Mouse (Mus musculus): ENCODE measurements around the gene Gm17617.
"Not testable (repeated sequence)": the region's sequence is repeated elsewhere in the genome, so short reads cannot be mapped to it uniquely, and the experiment has no call there.

Gene Gm17617

DNA sequence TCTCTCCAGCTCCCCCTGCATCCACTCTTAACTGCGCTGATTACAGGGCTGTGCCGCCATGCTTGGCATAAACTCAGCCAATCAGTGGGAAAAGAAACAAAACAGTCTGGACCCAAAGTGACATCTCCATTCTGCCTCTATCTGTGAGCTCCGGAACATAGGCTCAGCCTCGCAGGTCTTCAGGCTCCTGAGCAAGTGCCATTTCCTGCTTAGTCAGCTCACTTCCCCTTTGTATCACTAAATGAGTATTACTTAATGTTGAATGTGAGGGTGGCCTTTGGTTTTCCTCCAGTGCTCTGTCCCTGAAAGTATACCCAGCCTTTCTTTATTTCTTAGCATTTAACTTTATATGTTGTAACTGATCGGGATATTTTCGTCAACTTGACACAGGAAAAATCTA, 8.4 kb downstream of the Gm17617 start:
- no peak for DNase-seq (ENCODE audit: extremely low spot score)

DNA sequence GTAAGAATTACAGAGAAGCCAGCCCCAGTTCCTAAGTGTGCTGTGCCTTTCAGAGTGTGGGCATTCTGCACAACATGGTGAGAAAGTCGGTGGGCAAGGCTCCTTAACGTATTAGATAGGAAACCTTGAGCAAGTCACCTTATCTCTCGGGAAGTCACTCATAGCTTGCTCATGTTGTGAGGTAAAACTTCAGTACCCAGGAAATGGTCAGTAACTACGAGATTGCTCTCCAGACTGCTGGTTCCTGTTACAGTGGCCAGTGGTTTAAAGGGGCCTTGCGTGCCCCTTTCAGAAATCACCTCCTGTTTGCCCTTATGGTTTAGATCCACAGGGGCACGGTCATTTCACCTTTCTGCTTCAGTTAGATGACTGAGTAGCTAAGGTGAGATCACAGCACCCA, 19.0 kb downstream of the Gm17617 start:
- no peak for DNase-seq (ENCODE audit: extremely low spot score)

DNA sequence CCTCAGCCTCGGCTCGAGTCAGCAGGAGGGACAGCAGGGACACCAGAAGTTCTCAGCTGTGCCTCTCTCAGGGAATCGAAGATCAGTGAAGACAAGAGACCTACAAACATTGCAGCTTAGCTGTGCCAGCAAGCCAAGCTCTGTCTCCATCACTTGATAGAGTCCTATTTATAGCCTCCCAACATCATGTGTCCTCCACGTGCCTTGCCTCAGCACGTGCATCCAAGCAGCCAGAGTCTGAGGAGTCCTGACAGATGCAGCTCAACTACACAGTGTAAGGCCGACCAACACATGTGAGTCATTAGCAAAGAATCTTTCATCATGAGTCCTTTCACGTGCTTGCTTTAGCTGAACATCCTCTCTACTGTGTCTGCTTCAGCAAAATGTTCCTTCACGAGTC, 25.7 kb downstream of the Gm17617 start:
- DNase-seq (ENCODE audit: extremely low spot score): no peak

DNA sequence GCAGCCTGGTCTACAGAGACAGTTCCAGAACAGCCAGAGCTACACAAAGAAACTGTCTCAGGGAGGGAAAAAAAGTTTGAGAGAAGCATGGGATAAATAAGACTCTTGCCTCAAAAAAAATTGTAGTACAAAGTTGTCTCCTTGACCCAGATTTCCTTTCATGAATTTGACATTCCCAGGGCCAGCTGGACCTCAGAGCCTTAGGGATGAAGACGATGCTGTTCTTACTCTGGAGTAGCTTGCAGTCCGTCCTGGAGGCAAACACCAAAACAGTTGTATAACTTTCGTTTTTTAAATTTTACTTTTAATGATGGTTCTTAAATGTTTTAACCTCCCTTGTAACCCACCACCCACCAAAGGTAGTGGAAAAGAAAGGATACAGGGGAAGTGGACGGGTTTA, 26.2 kb downstream of the Gm17617 start:
- DNase-seq (ENCODE audit: extremely low spot score): no peak

DNA sequence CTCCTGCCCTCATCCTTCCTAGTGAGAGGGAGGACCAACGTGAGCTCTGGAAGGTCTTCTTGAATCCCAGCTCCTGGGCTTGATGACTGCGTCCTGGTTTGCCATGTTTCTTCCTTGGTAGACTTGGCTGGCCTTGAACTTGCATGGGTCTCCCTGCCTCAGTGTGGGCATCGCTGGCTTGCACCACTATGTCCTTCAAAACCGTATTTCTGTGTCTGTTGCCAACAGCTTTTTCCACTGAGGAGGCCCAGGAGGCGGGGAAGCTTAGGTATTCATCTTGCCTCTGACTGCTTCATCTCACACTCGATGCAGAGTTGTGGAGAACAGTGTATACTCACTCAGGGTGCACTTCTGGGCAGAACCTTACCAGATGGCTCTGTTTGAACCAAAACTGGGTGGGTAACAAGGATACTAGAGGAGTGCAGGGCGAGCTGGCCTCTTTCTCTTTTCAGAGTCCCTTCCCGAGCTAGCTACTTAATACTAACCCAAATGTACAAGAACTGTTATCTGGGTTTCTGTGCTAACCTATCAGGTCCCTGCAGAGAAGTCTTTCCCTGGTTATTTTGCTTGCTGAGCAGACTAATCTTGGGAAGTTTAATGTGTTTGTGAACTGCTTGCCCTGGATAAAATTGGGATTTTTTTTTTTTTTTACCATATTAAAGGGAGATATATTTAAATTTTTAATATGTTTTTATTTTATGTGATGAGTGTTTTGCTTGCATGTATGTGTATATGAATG, 27.2 kb downstream of the Gm17617 start:
- peak; percentile 8 for DNase-seq (ENCODE audit: extremely low spot score)

DNA sequence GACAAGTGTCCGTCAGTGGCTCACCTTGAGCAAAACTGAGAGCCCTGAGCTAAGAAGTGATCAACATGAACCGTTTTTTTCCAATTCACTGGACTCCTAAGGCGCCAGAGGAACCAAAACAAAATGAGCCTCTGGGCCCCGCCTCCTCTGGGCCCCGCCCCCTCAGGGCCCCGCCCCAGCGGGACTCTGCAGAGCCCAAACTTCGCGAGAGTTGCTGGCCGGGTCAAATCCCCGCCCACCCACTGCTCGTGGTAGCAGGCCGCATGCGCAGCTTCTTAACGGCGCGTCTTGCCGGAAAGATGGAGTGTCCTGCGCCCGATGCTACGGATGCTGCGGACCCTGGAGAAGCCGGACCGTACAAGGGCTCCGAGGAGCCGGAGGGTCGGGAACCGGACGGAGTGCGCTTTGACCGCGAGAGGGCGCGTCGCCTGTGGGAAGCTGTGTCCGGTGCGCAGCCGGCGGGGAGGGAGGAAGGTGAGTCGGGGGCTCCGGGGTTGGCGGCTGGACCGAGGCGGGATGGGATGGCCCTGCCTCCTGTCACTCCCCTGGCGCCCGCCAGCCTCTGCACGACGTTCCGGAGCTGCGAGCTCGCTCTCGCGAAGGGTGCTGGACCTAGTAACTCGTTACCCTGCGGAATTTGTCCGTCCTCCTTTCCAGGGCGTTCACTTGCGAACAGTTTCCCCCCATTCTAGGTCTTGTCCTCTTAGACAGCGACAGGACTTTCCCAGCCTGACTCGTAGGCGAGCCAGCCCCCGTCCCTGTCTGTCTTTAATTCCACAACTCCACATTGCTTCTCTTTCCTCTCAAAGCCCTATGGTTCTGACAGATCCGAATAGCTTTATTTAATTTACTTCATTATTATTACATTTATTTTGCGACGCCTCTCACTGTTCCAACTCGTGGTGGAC, 28.0 kb downstream of the Gm17617 start, which contains the start of gene Zfp346:
Zfp346 (plus strand) TSS at position 267 of the 908 bp plus-strand sequence.
- DNase-seq (ENCODE audit: extremely low spot score): peak; percentile 97

DNA sequence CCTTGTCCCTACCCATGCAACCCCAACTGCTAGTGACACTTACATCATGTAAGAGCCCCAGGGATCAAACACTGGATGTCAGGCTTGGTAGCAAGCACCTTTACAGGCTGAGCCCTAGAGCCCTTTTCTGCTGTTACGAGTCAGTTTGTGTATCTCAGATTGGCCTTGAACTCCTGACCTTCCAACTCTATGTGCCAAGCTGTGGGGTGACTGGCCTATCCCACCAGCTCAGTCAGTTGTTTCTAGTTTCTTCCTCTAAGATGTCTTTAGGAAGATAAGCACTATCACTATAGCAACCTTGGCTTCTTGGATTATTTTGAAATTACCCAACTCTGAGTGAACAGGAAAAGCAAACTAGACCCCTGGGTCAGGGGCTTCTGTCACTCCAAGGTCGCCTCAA, 30.0 kb downstream of the Gm17617 start:
- no peak for DNase-seq (ENCODE audit: extremely low spot score)

DNA sequence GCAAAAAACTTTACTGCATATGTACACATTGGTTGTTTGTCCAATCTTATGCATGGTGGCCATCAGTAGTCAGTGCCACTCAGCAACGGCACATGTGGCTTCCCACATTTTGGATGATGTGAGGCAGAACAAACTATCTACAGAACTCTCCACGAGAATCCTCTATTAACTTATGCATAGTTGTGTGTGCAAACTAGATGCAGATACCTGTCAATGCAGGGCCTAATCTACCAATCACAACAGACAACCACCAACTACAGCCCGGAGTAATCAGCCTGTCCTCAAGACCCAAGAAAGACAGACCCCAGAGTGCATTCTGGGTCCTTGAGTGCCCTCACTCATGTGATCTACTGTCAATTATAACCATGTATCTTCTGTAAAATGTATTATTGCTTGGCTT, 31.0 kb downstream of the Gm17617 start:
- DNase-seq (ENCODE audit: extremely low spot score): no peak

DNA sequence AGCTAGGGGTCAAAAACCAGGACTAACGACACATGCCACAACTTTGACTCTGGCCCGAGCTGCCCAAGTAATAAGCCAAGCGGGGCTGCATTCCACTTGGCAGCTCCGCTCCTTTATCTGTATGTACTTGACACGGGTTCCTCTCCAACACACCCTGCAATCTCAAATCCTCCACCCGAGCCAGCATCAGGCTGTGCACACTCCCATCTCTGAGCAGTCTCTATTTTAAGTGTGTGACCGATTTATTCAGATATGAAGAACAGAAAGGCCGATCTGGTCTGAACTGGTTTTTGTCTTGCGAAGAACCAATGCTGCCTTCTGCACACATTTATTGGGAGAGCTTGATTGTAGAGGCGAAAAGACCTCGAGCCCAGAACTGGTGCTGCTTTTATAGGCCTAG, 31.7 kb downstream of the Gm17617 start:
- DNase-seq (ENCODE audit: extremely low spot score): no peak

DNA sequence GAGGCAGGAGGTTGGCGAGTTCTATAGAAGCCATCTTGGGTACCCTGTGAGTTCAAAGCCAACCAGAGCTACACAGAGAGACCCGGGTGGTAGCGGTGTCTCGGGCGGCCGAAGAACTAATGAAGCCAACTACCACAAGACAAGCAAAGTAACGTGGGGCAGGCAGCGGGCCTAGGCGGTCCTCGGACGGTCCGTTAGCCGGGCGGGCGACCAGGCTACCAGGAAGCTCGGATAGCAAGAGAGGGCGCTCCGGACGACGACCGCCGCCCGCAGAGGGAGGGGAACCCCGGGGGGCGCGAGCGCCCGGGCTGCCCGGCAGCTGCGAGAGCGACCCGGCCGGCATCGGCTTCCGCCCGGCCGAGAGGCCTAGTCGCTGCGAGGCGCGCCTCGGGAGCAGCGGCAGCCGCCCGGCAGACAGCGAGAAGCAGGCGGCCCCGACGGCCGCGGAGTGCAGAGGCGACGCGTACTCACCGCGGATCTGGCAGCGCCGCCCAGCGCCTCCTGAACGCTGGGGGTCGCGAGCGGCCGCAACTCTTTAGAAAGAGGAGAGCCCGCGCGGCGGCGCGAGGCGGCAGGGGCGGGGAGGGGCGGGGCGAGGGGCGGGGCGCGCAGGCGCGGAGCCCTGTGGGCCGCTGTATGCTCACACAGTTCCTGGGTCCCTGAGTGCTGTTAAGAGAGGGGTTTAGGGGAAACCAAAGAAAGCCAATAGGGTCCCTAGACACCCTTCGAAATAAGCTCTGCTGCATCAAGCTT, 33.4 kb downstream of the Gm17617 start, which contains the start of gene Uimc1:
Uimc1 (minus strand) TSS at position 575 of the 753 bp plus-strand sequence.
- DNase-seq (ENCODE audit: extremely low spot score): peak; percentile 94

DNA sequence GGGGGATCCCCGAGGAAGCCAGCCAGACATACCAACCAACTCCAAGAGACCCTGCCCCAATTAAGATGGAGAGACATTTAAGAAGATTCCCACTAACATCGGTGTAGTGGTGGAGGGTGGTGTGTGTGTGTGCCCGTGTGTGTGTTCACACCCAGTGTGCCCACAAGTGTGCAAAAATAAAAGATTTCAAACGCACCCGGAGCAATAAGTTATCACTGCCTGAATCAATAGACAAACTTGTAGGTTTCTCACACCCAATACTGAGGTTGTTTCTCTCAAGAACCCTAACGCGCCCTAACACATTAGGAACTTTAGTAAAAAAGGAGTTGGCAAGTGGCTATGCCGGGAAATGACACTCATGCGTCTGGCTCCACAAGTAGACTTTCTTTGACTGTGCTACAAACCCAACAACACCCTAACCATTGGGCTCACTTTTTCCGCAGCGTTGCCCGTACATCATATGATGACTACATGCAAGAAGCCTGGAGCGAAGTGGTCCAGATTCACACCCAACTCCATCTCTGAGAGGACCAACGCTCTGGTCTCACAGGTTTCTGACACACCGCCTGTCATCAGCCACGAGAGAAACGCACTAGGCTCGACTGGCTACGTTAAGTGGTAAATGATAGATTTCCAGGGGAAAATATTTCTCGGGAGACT, 34.2 kb downstream of the Gm17617 start:
- no peak for DNase-seq (ENCODE audit: extremely low spot score)

DNA sequence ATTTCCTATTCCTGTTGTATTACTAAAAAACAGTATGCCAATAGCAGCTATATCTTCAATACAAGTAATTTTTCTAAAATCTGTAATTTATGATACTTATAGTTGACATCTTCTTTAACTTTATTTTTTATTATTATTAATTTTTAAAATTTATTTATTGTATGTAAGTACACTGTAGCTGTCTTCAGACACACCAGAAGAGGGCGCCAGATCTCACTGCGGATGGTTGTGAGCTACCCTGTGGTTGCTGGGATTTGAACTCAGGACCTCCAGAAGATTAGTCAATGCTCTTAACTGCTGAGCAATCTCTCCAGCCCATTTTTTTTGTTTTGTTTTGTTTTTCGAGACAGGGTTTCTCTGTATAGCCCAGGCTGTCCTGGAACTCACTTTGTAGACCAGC, 35.5 kb downstream of the Gm17617 start:
- DNase-seq (ENCODE audit: extremely low spot score): not testable (repeated sequence)

DNA sequence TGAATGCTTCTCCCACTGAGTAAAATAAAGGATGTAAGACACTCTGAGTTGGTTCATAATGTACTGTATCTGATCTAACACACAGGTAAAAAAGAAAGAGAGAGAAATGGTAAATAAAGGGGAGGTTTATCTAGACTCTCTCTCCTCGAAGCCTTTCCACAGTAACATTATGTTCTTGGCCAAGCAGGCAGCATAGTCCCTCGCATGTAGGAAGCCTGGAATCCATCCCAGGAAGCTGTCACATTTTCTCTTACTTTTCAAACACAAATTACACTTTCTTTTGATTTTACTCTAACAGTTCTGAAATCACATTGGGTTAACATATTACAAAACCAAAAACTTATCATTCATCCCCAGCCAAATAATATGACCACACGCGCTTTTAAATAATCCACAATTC, 40.8 kb downstream of the Gm17617 start:
- no peak for DNase-seq (ENCODE audit: extremely low spot score)
